Mouse (Mus musculus) midbrain, embryonic 11.5 days (tissue): ENCODE results near the gene Vps33a. TPM values are rescaled to one million over a fixed set of nuclear protein-coding genes. Genes with fewer than 3 reads are reported as not detected.

Source experiments
- ATAC-seq: fragments of 200-750 bp; cut with Nextera tagmentation; 2 replicates; pipeline ENCODE4 v1.8.0; 2017; ENCODE audit warnings: moderate TSS enrichment, moderate library complexity; ENCODE audit not compliant: low FRiP score
- DNase-seq: peaks from one replicate; pipeline ENCODE4 v3.0.0; 2015; ENCODE audit warnings: low spot score; ENCODE audit errors: missing footprints
- H3K27ac ChIP-seq: fragments of 300-500 bp; sonication (generic); 2 replicates; pipeline ENCODE4 v1.5.1; 2014; ENCODE audit warnings: low read depth, low read length
- H3K27me3 ChIP-seq: fragments of 300-500 bp; sonication (generic); 2 replicates; pipeline ENCODE4 v1.6.1; 2014; ENCODE audit warnings: mild to moderate bottlenecking, low read length, moderate library complexity, mixed read lengths; ENCODE audit not compliant: control insufficient read depth, insufficient read depth
- H3K36me3 ChIP-seq: fragments of 300-500 bp; sonication (generic); 2 replicates; pipeline ENCODE4 v1.6.1; 2014; ENCODE audit warnings: mild to moderate bottlenecking, low read length, moderate library complexity, mixed read lengths; ENCODE audit not compliant: control insufficient read depth, insufficient read depth
- H3K4me1 ChIP-seq: fragments of 300-500 bp; sonication (generic); 2 replicates; pipeline ENCODE4 v1.6.1; 2014; ENCODE audit warnings: low read length; ENCODE audit not compliant: control insufficient read depth, insufficient read depth
- H3K4me2 ChIP-seq: fragments of 300-500 bp; sonication (generic); 2 replicates; pipeline ENCODE4 v1.6.1; 2014; ENCODE audit warnings: mild to moderate bottlenecking, moderate library complexity
- H3K4me3 ChIP-seq: fragments of 300-500 bp; sonication (generic); 2 replicates; pipeline ENCODE4 v1.5.1; 2014; ENCODE audit warnings: low read depth, low read length
- H3K9ac ChIP-seq: fragments of 300-500 bp; sonication (generic); 2 replicates; pipeline ENCODE4 v1.6.1; 2014; ENCODE audit warnings: low read length
- H3K9me3 ChIP-seq: fragments of 300-500 bp; sonication (generic); 2 replicates; pipeline ENCODE4 v1.6.1; 2016; ENCODE audit warnings: low read length; ENCODE audit not compliant: control insufficient read depth
- WGBS: fragments of 180-500 bp; shearing (Covaris S2); extraction: QIAGEN DNeasy Blood & Tissue Kit; methylation state at CpG from one replicate; pipeline ENCODE4 v1.1.7; 2014; 5-methylcytosine and 5-hydroxymethylcytosine counted together
- polyA plus RNA-seq: library from polyadenylated mRNA; unstranded; fragments of >200 nt; fragmentation: Nextera tagmentation; extraction: Ambion mirVana; gene quantifications from 2 replicates; pipeline ENCODE4 v1.2.1, GENCODE M21; 2014

Vps33a gene
- polyA plus RNA-seq, 1 experiment from 2014 or later = 33.6 TPM

DNA sequence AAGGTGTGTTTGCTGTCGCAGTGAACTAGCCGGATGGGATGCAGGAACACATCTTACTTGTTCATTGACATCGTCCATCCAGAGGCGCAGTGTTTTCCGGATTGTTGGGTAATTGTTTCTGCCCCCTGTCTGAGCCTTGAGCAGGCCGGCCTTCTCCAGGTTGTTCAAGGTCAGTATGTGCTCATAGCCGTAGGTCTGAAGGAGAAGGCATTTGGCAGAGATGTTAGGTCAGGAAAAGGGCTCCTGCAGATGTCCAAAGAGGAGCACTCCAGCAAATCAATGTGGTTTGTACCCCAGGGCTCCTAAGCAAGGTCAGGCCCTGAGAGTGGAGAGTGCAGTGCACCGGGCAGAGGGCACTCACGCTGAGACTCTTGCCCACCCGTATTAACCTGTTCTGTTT is 39.0 kb downstream of the Vps33a start:
- DNase-seq (no peak), ATAC-seq (no peak)
- Histone ChIP-seq H3K27ac (no peak overlapping the region), H3K27me3 (no peaks in the 10 kb centered on the region), H3K36me3 (peaks cover 9% of the 10 kb centered on the region; the same call in 1 of the 2 replicates), H3K4me2 (no peak overlapping the region), H3K4me3 (no peak overlapping the region), H3K9ac (no peak overlapping the region), H3K4me1 (no peaks in the 10 kb centered on the region), H3K9me3 (no peaks in the 10 kb centered on the region)
- 95% methylated on average over 10 of the region's 10 CpGs for WGBS

- no peak overlapping the region for H3K9ac ChIP-seq
- no peak overlapping the region for H3K27ac ChIP-seq
- DNase-seq (no peak), ATAC-seq (no peak)
- no peaks in the 10 kb centered on the region for H3K27me3 ChIP-seq
- no peak overlapping the region for H3K4me3 ChIP-seq
- H3K4me2 ChIP-seq = no peak overlapping the region
- peaks cover 7% of the 10 kb centered on the region; the same call in 1 of the 2 replicates for H3K36me3 ChIP-seq
- H3K4me1 ChIP-seq = no peaks in the 10 kb centered on the region
- WGBS = 87% methylated on average over 8 of the region's 8 CpGs
- H3K9me3 ChIP-seq = no peaks in the 10 kb centered on the region
Measured at GRCm38 (mm10) chr5:123530056-123530455, 42.8 kb downstream of the Vps33a start.

DNA sequence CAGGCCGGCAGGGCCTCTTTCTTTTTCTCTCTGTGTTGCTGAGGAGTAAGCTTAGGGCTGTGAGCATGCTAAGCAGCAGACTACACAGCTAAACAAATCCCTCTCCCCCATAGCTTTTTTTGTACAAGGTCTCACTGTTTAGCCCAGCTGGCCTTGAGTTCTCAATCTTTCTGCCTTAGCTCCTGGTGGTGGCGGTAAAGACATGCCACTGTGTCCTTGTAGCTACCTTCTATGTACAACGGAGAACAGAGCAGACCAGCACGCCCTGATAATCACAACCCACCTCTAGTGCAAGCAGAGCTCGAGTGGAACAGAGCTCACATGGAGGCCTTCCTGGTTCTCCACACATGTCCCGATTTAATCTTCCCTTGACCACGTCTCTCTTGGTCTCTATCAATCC is 44.2 kb downstream of the Vps33a start:
- Histone ChIP-seq H3K4me2 (no peak overlapping the region), H3K36me3 (0 out of 2 replicates have a peak, but pooled peaks cover 4% of the 10 kb centered on the region), H3K4me3 (no peak overlapping the region), H3K4me1 (peaks cover 4% of the 10 kb centered on the region), H3K27me3 (no peaks in the 10 kb centered on the region), H3K9me3 (no peaks in the 10 kb centered on the region), H3K27ac (no peak overlapping the region), H3K9ac (no peak overlapping the region)
- no peak for ATAC-seq
- 84% methylated on average over 7 of the region's 7 CpGs for WGBS
- peak; percentile 12 for DNase-seq

- DNase-seq (peak; percentile 54), ATAC-seq (no peak)
- Histone ChIP-seq H3K9ac (no peak overlapping the region), H3K27me3 (no peaks in the 10 kb centered on the region), H3K36me3 (peaks cover 2% of the 10 kb centered on the region; the same call in 1 of the 2 replicates), H3K4me3 (no peak overlapping the region), H3K4me1 (peaks cover 13% of the 10 kb centered on the region), H3K4me2 (no peak overlapping the region), H3K27ac (no peak overlapping the region), H3K9me3 (no peaks in the 10 kb centered on the region)
- 89% methylated on average over 9 of the region's 9 CpGs for WGBS
Measured at GRCm38 (mm10) chr5:123525916-123526495, 46.8 kb downstream of the Vps33a start.

GRCm38 (mm10) chr5:123525281-123525680 is 47.6 kb downstream of the Vps33a start, which contains the start of gene Gm49027:
Gene Gm49027 (minus strand): TSS chr5:123525488.
- no peak for DNase-seq
- no peak for ATAC-seq
- Histone ChIP-seq H3K4me3 (peak within 1 kb of the TSS; percentile 93), H3K9me3 (no peaks in the 10 kb centered on the region), H3K9ac (peak within 1 kb of the TSS; percentile 44), H3K36me3 (no peaks in the 10 kb centered on the region; the same call in 1 of the 2 replicates), H3K27ac (peak within 1 kb of the TSS; percentile 61; the same call in 1 of the 2 replicates), H3K4me1 (peaks cover 13% of the 10 kb centered on the region), H3K27me3 (no peaks in the 10 kb centered on the region), H3K4me2 (peak within 1 kb of the TSS; percentile 59)
- 92% methylated on average over 7 of the region's 7 CpGs for WGBS

GRCm38 (mm10) chr5:123524393-123524750 is 48.5 kb downstream of the Vps33a start:
- H3K9me3 ChIP-seq = no peaks in the 10 kb centered on the region
- WGBS = under 1% methylated on average over 26 of the region's 27 CpGs

GRCm38 (mm10) chr5:123523692-123524392 is 49.0 kb downstream of the Vps33a start, which contains the start of gene Diablo:
Gene Diablo (minus strand): TSS chr5:123524176.
- under 1% methylated on average over 82 of the region's 82 CpGs for WGBS
- H3K27me3 ChIP-seq = no peaks in the 10 kb centered on the region

More at GRCm38 (mm10) chr5:123524393-123524750, 48.5 kb downstream of the Vps33a start:
- Histone ChIP-seq H3K27ac (peak overlapping the region; percentile 61; the same call in 1 of the 2 replicates), H3K36me3 (no peaks in the 10 kb centered on the region; the same call in 1 of the 2 replicates), H3K4me2 (peak overlapping the region; percentile 59), H3K4me3 (peak overlapping the region; percentile 93), H3K9ac (peak overlapping the region; percentile 44), H3K4me1 (peaks cover 13% of the 10 kb centered on the region), H3K27me3 (no peaks in the 10 kb centered on the region)
- DNase-seq = peak; percentile 99
- ATAC-seq = peak; percentile 97

GRCm38 (mm10) chr5:123522166-123522565 is 50.7 kb downstream of the Vps33a start:
- 80% methylated on average over 1 of the region's 1 CpGs for WGBS
- no peak overlapping the region for H3K27ac ChIP-seq
- no peaks in the 10 kb centered on the region for H3K27me3 ChIP-seq
- DNase-seq (peak; percentile 33), ATAC-seq (no peak)
- no peak overlapping the region for H3K4me3 ChIP-seq
- H3K9ac ChIP-seq = no peak overlapping the region
- H3K9me3 ChIP-seq = no peaks in the 10 kb centered on the region
- peaks cover 5% of the 10 kb centered on the region for H3K36me3 ChIP-seq
- H3K4me1 ChIP-seq = peaks cover 13% of the 10 kb centered on the region
- H3K4me2 ChIP-seq = no peak overlapping the region

More at GRCm38 (mm10) chr5:123523692-123524392, 49.0 kb downstream of the Vps33a start, which contains the start of gene Diablo:
- Histone ChIP-seq H3K4me1 (peaks cover 13% of the 10 kb centered on the region), H3K9me3 (no peaks in the 10 kb centered on the region), H3K27ac (peak within 1 kb of the TSS; percentile 61; the same call in 1 of the 2 replicates), H3K9ac (peak within 1 kb of the TSS; percentile 89), H3K4me2 (peak within 1 kb of the TSS; percentile 59), H3K4me3 (peak within 1 kb of the TSS; percentile 93), H3K36me3 (peaks cover 2% of the 10 kb centered on the region; the same call in 1 of the 2 replicates)
- DNase-seq (peak; percentile 99), ATAC-seq (peak; percentile 98)

DNA sequence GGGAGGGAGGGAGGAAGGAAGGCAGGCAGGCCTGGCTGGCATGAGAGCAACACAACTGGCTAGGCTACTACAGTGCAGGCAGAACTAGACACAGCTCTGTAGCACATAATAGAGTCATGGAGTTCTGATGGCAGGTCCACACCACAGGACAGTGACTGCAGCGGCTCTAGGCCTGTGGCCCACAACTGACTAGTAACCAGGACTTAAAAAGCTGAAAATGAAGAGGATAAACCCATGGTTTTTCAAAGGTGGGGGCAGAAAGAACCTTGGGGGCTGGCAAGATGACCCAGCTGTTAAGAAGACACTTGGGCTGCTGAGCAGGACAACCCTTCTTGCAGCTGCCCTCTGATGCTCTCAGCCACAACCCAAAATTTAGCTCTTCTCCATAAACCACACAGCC is 51.2 kb downstream of the Vps33a start:
- DNase-seq = peak; percentile 19
- Histone ChIP-seq H3K4me1 (peaks cover 13% of the 10 kb centered on the region), H3K27me3 (no peaks in the 10 kb centered on the region), H3K9ac (no peak overlapping the region), H3K9me3 (no peaks in the 10 kb centered on the region), H3K4me2 (no peak overlapping the region), H3K36me3 (peaks cover 6% of the 10 kb centered on the region), H3K27ac (no peak overlapping the region), H3K4me3 (no peak overlapping the region)
- 100% methylated on average over 1 of the region's 1 CpGs for WGBS
- ATAC-seq = no peak
